Mouse (Mus musculus) hindbrain, embryonic 14.5 days (tissue): ENCODE measurements at regions not wholly inside any gene's neighbourhood (a gene's known extent, or its start where the extent isn't known, plus 50 kb on each side); places are given as distances from the start of the nearest gene placed in this dataset.

Source experiments
- ATAC-seq: fragments of 200-750 bp; cut with Nextera tagmentation; 2 replicates; pipeline ENCODE4 v1.8.0; 2017; ENCODE audit warnings: moderate number of reproducible peaks, mild to moderate bottlenecking, moderate TSS enrichment, moderate library complexity; ENCODE audit not compliant: low FRiP score
- DNase-seq: peaks from one replicate; pipeline ENCODE4 v3.0.0-alpha.2; 2015; ENCODE audit warnings: low spot score
- H3K27ac ChIP-seq: fragments of 300-500 bp; sonication (generic); 2 replicates; pipeline ENCODE4 v1.5.1; 2014; ENCODE audit warnings: mild to moderate bottlenecking, moderate library complexity
- H3K27me3 ChIP-seq: fragments of 300-500 bp; sonication (generic); 2 replicates; pipeline ENCODE4 v1.6.1; 2014; ENCODE audit warnings: mild to moderate bottlenecking, low read length, mixed read lengths; ENCODE audit not compliant: control insufficient read depth, insufficient read depth
- H3K36me3 ChIP-seq: fragments of 300-500 bp; sonication (generic); replicated peaks from 2 replicates; pipeline ENCODE4 v1.6.1; 2014; ENCODE audit not compliant: control insufficient read depth, insufficient read depth
- H3K4me1 ChIP-seq: fragments of 300-500 bp; sonication (generic); replicated peaks from 2 replicates; pipeline ENCODE4 v1.6.1; 2014; ENCODE audit warnings: antibody characterized with exemption, low read length, mixed read lengths; ENCODE audit not compliant: control insufficient read depth, insufficient read depth
- H3K4me2 ChIP-seq: fragments of 300-500 bp; sonication (generic); replicated peaks from 2 replicates; pipeline ENCODE4 v1.6.1; 2014; ENCODE audit warnings: mild to moderate bottlenecking, moderate library complexity
- H3K4me3 ChIP-seq: fragments of 300-500 bp; sonication (generic); replicated peaks from 2 replicates; pipeline ENCODE4 v1.5.1; 2014; ENCODE audit warnings: mild to moderate bottlenecking, low read length
- H3K9ac ChIP-seq: fragments of 300-500 bp; sonication (generic); 2 replicates; pipeline ENCODE4 v1.6.1; 2014
- H3K9me3 ChIP-seq: fragments of 300-500 bp; sonication (generic); 2 replicates; pipeline ENCODE4 v1.6.1; 2016; ENCODE audit warnings: low read length; ENCODE audit not compliant: control insufficient read depth
- WGBS: fragments of 180-500 bp; shearing (Covaris S2); extraction: QIAGEN DNeasy Blood & Tissue Kit; methylation state at CpG from one replicate; pipeline ENCODE4 v1.1.7; 2014; 5-methylcytosine and 5-hydroxymethylcytosine counted together

- H3K4me3 ChIP-seq = no peak overlapping the region
- H3K9ac ChIP-seq = no peak overlapping the region
- DNase-seq (no peak), ATAC-seq (no peak)
- no peaks in the 10 kb centered on the region for H3K4me1 ChIP-seq
- 86% methylated on average over 2 of the region's 2 CpGs for WGBS
- H3K9me3 ChIP-seq = no peaks in the 10 kb centered on the region
- no peak overlapping the region for H3K4me2 ChIP-seq
- no peaks in the 10 kb centered on the region for H3K36me3 ChIP-seq
- H3K27ac ChIP-seq = no peak overlapping the region
- H3K27me3 ChIP-seq = no peaks in the 10 kb centered on the region
These were observed 227.2 kb upstream of the Sfrp2 start for GRCm38 (mm10) chr3:83538898-83539297.

- no peak overlapping the region for H3K4me2 ChIP-seq
- H3K9me3 ChIP-seq = no peaks in the 10 kb centered on the region
- H3K4me3 ChIP-seq = no peak overlapping the region
- H3K27me3 ChIP-seq = no peaks in the 10 kb centered on the region
- DNase-seq (no peak), ATAC-seq (no peak)
- H3K36me3 ChIP-seq = no peaks in the 10 kb centered on the region
- no peak overlapping the region for H3K27ac ChIP-seq
- H3K4me1 ChIP-seq = no peaks in the 10 kb centered on the region
- H3K9ac ChIP-seq = no peak overlapping the region
- WGBS = 77% methylated on average over 11 of the region's 11 CpGs
These were observed 224.9 kb upstream of the Sfrp2 start for GRCm38 (mm10) chr3:83540997-83541932.

- Histone ChIP-seq H3K27me3 (no peaks in the 10 kb centered on the region), H3K9me3 (no peaks in the 10 kb centered on the region), H3K4me2 (no peak overlapping the region), H3K4me1 (no peaks in the 10 kb centered on the region), H3K27ac (no peak overlapping the region), H3K4me3 (no peak overlapping the region), H3K36me3 (no peaks in the 10 kb centered on the region), H3K9ac (no peak overlapping the region)
- ATAC-seq = no peak
- no peak for DNase-seq
- WGBS = 87% methylated on average over 9 of the region's 9 CpGs
These were observed 213.5 kb upstream of the Sfrp2 start for GRCm38 (mm10) chr3:83552516-83553139.

- WGBS = 77% methylated on average over 11 of the region's 11 CpGs
- Histone ChIP-seq H3K36me3 (no peaks in the 10 kb centered on the region), H3K9ac (no peak overlapping the region), H3K27me3 (no peaks in the 10 kb centered on the region), H3K27ac (no peak overlapping the region), H3K4me2 (no peak overlapping the region), H3K4me3 (no peak overlapping the region), H3K4me1 (no peaks in the 10 kb centered on the region), H3K9me3 (no peaks in the 10 kb centered on the region)
- no peak for DNase-seq
- no peak for ATAC-seq
These were observed 212.3 kb upstream of the Sfrp2 start for GRCm38 (mm10) chr3:83553858-83554257.

GRCm38 (mm10) chr3:83556788-83557515, 209.2 kb upstream of the Sfrp2 start:
- Histone ChIP-seq H3K4me1 (no peaks in the 10 kb centered on the region), H3K27ac (no peak overlapping the region), H3K9ac (no peak overlapping the region), H3K36me3 (no peaks in the 10 kb centered on the region), H3K4me2 (no peak overlapping the region), H3K9me3 (no peaks in the 10 kb centered on the region), H3K4me3 (no peak overlapping the region), H3K27me3 (no peaks in the 10 kb centered on the region)
- DNase-seq = no peak
- ATAC-seq = no peak
- WGBS = 85% methylated on average over 10 of the region's 10 CpGs

GRCm38 (mm10) chr3:83562026-83562425, 204.1 kb upstream of the Sfrp2 start:
- ATAC-seq (no peak), DNase-seq (no peak)
- H3K4me1 ChIP-seq = no peaks in the 10 kb centered on the region
- no peak overlapping the region for H3K9ac ChIP-seq
- H3K27ac ChIP-seq = no peak overlapping the region
- H3K9me3 ChIP-seq = no peaks in the 10 kb centered on the region
- 69% methylated on average over 3 of the region's 3 CpGs for WGBS
- H3K36me3 ChIP-seq = no peaks in the 10 kb centered on the region
- H3K4me3 ChIP-seq = no peak overlapping the region
- no peak overlapping the region for H3K4me2 ChIP-seq
- H3K27me3 ChIP-seq = no peaks in the 10 kb centered on the region

GRCm38 (mm10) chr3:83575526-83575925, 190.6 kb upstream of the Sfrp2 start:
- WGBS = 98% methylated on average over 4 of the region's 4 CpGs
- no peak for DNase-seq
- H3K27me3 ChIP-seq = no peaks in the 10 kb centered on the region

GRCm38 (mm10) chr3:83576155-83576554, 190.0 kb upstream of the Sfrp2 start:
- H3K36me3 ChIP-seq = no peaks in the 10 kb centered on the region
- H3K9me3 ChIP-seq = no peaks in the 10 kb centered on the region
- 93% methylated on average over 2 of the region's 2 CpGs for WGBS
- DNase-seq (no peak), ATAC-seq (no peak)
- no peak overlapping the region for H3K4me2 ChIP-seq
- no peak overlapping the region for H3K27ac ChIP-seq
- no peaks in the 10 kb centered on the region for H3K27me3 ChIP-seq
- H3K9ac ChIP-seq = no peak overlapping the region
- H3K4me3 ChIP-seq = no peak overlapping the region
- H3K4me1 ChIP-seq = no peaks in the 10 kb centered on the region

More at GRCm38 (mm10) chr3:83575526-83575925, 190.6 kb upstream of the Sfrp2 start:
- Histone ChIP-seq H3K4me2 (no peak overlapping the region), H3K27ac (no peak overlapping the region), H3K9ac (no peak overlapping the region), H3K36me3 (no peaks in the 10 kb centered on the region), H3K4me1 (no peaks in the 10 kb centered on the region), H3K4me3 (no peak overlapping the region), H3K9me3 (no peaks in the 10 kb centered on the region)
- no peak for ATAC-seq

GRCm38 (mm10) chr3:83580766-83581165, 185.4 kb upstream of the Sfrp2 start:
- no peaks in the 10 kb centered on the region for H3K9me3 ChIP-seq
- no peak overlapping the region for H3K4me3 ChIP-seq
- 83% methylated on average over 4 of the region's 4 CpGs for WGBS
- H3K4me1 ChIP-seq = no peaks in the 10 kb centered on the region
- H3K27ac ChIP-seq = no peak overlapping the region
- H3K4me2 ChIP-seq = no peak overlapping the region
- DNase-seq = no peak
- H3K9ac ChIP-seq = no peak overlapping the region
- ATAC-seq = no peak
- H3K27me3 ChIP-seq = 0 out of 2 replicates have a peak, but pooled peaks cover under 1% of the 10 kb centered on the region
- no peaks in the 10 kb centered on the region for H3K36me3 ChIP-seq
